9 mouse cellular contexts compared by ENCODE assay signal in genomic region chr9:102493044-102493443, GRCm38 (mm10). TPM values are rescaled to one million over a fixed set of nuclear protein-coding genes. Genes with fewer than 3 reads are reported as not detected.
DNase-seq lines count a peak whose midpoint lies in the region; ATAC-seq lines count a peak whose summit lies in the region.
"Had no signal": no experiment of that assay in that cellular context is flagged by ENCODE, and none has a peak within 500 bp of the region (broad histone marks: within the 10 kb centered on the region; RNA-seq: fewer than 3 reads in every experiment).

No protein-coding gene starts in this region.

- no peak overlapping the region for H3K27ac ChIP-seq in heart, embryonic 11.5 days (ENCODE audit: low read depth, low read length)
- H3K27ac ChIP-seq: macrophage had no signal

- no peaks in the 10 kb centered on the region for H3K36me3 ChIP-seq in heart, embryonic 11.5 days (ENCODE audit: control insufficient read depth, insufficient read depth, low read length)

- H3K9me3 ChIP-seq in heart, embryonic 11.5 days (replicated peaks; ENCODE audit: control insufficient read depth, low read length), result no peaks in the 10 kb centered on the region

- peaks cover 11% of the 10 kb centered on the region for H3K27me3 ChIP-seq in heart, embryonic 11.5 days (ENCODE audit: control insufficient read depth, insufficient read depth, low read length)

- peak; percentile 80 to 81 for DNase-seq in heart, adult 18-20 months
- peak; percentile 46 to 77 for DNase-seq in adrenal gland, postnatal 36 days
- peak; percentile 40 for DNase-seq in gastrocnemius, postnatal 14 days
- DNase-seq in lung, postnatal 14 days, result peak; percentile 16
- no peak for DNase-seq in frontal cortex, postnatal 14 days (ENCODE audit: low spot score in 2 of 2)
- DNase-seq in layer of hippocampus, postnatal 25 days (ENCODE audit: extremely low spot score in 1 of 2, low spot score in 1 of 2), result no peak
- no peak for DNase-seq in spleen, postnatal 4 days (ENCODE audit: low spot score in 2 of 2)

- 22% methylated on average over 4 of the region's 4 CpGs for WGBS in heart, embryonic 11.5 days (ENCODE audit: insufficient replicate concordance)

- intact Hi-C loops in gastrocnemius, postnatal 14 days (cut with DNase I; ENCODE audit: low total_unique reads), result no loop called here

- H3K9ac ChIP-seq in heart, embryonic 11.5 days (ENCODE audit: low read depth, low read length), result no peak overlapping the region

- peaks cover 8% of the 10 kb centered on the region; the same call in 1 of the 2 replicates for H3K4me1 ChIP-seq in heart, embryonic 11.5 days (ENCODE audit: control insufficient read depth, insufficient read depth, low read length)

- no peak overlapping the region for H3K4me2 ChIP-seq in heart, embryonic 11.5 days

- ATAC-seq in heart, embryonic 11.5 days (replicated peaks; ENCODE audit: insufficient number of reproducible peaks, low FRiP score, low TSS enrichment), result no peak

- no peak overlapping the region for H3K4me3 ChIP-seq in heart, embryonic 11.5 days (ENCODE audit: low read depth, low read length)

RNA-seq across cellular contexts. Expression of gene Ky, which starts 12.5 kb away (rescaled TPM):
- total RNA-seq in heart, adult 18-20 months (2021), result 10 to 100 TPM in 1 of 2 experiments, 1 to 10 TPM in 1; 7.3 to 12.2 TPM
- 0.27 and 2.3 TPM in 2 replicates for polyA plus RNA-seq in heart, embryonic 11.5 days (2014; fragmentation: Nextera tagmentation; extraction: Ambion mirVana)
- total RNA-seq in adrenal gland, postnatal 36 days (2021), result under 1 TPM; 0.56 to 0.99 TPM
- 100 to 1,000 TPM; 124 to 167 TPM for total RNA-seq in gastrocnemius, postnatal 14 days (2021)
- 1 to 10 TPM; 3.5 to 4.0 TPM for total RNA-seq in layer of hippocampus, postnatal 25 days (2021)
- polyA plus RNA-seq: macrophage had no signal

Comparison
In these comparisons a context has a peak if more than half of its experiments do, and no peak if none do; other contexts are left out.
1. DNase-seq: peak in heart, adult 18-20 months (2 of 2), adrenal gland, postnatal 36 days (2 of 2), gastrocnemius, postnatal 14 days (single experiment) and lung, postnatal 14 days (single experiment); none in frontal cortex, postnatal 14 days (0 of 2), layer of hippocampus, postnatal 25 days (0 of 2) and spleen, postnatal 4 days (0 of 2).
2. RNA of gene Ky, which starts 12.5 kb away (total RNA-seq): 124 to 167 TPM in gastrocnemius, postnatal 14 days; 7.3 to 12.2 TPM in heart, adult 18-20 months, 3.5 to 4.0 TPM in layer of hippocampus, postnatal 25 days and 0.56 to 0.99 TPM in adrenal gland, postnatal 36 days; every median in the first group is over 4 times any median in the second.